Mouse (Mus musculus) hematopoietic stem cell, adult 5-6 weeks (primary cell): ENCODE data around the gene Xdh. TPM values are rescaled to one million over a fixed set of nuclear protein-coding genes. Genes with fewer than 3 reads are reported as not detected.

Experiments used
- ATAC-seq, 2 experiments: fragments of 125-278 bp in 1 of 2; replicated peaks in 1 of 2; 2 replicates each; pipeline ENCODE4 v1.8.0; 2016 to 2017; ENCODE audit warnings: inconsistent platforms in 2 of 2, mild to moderate bottlenecking in 2 of 2, moderate number of reproducible peaks in 2 of 2, low read depth in 1 of 2, moderate TSS enrichment in 1 of 2; ENCODE audit not compliant: low FRiP score in 2 of 2, poor library complexity in 2 of 2, severe bottlenecking in 2 of 2, insufficient read depth in 1 of 2, low TSS enrichment in 1 of 2
- total RNA-seq: library from RNA; stranded (forward); fragments of 172-1452, 232-1000 nt; gene quantifications from 2 replicates; pipeline ENCODE4 v1.2.3, GENCODE M21; 2017

Xdh gene
- total RNA-seq, 1 experiment from 2014 or later, result 7.8 TPM

GRCm38 (mm10) chr17:73948801-73949200 is 1.2 kb downstream of the Xdh start:
- ATAC-seq, result no peak

- peak; percentile 7 to 36; a peak in 2 of 4 replicates for ATAC-seq
Observed at GRCm38 (mm10) chr17:73948039-73948438, 2.0 kb downstream of the Xdh start.

GRCm38 (mm10) chr17:73946856-73947255 is 3.1 kb downstream of the Xdh start:
- no peak for ATAC-seq

- ATAC-seq, result no peak
Observed at GRCm38 (mm10) chr17:73944661-73945060, 5.3 kb downstream of the Xdh start.

GRCm38 (mm10) chr17:73942268-73942962 is 7.6 kb downstream of the Xdh start:
- peak; percentile 74 to 79 for ATAC-seq

GRCm38 (mm10) chr17:73941816-73942215 is 8.2 kb downstream of the Xdh start:
- ATAC-seq, result no peak; a peak in 1 of 4 replicates

GRCm38 (mm10) chr17:73937073-73937472 is 12.9 kb downstream of the Xdh start:
- ATAC-seq, result no peak

GRCm38 (mm10) chr17:73935163-73935562 is 14.8 kb downstream of the Xdh start:
- 0 out of 4 replicates have a peak, but pooled peaks of 1 of the 2 experiments have one; percentile 21 for ATAC-seq

- ATAC-seq, result no peak
Observed at GRCm38 (mm10) chr17:73934281-73934680, 15.7 kb downstream of the Xdh start.

GRCm38 (mm10) chr17:73933616-73934015 is 16.4 kb downstream of the Xdh start:
- no peak for ATAC-seq

GRCm38 (mm10) chr17:73932497-73933059 is 17.4 kb downstream of the Xdh start:
- ATAC-seq, result no peak

- ATAC-seq, result no peak
Observed at GRCm38 (mm10) chr17:73919520-73919919, 30.5 kb downstream of the Xdh start.

- peak in 1 of 2 experiments; percentile 33; a peak in 1 of 4 replicates for ATAC-seq
Observed at GRCm38 (mm10) chr17:73918944-73919381, 31.0 kb downstream of the Xdh start.

GRCm38 (mm10) chr17:73918138-73918537 is 31.9 kb downstream of the Xdh start:
- no peak for ATAC-seq

- no peak; a peak in 1 of 4 replicates for ATAC-seq
Observed at GRCm38 (mm10) chr17:73917713-73918112, 32.3 kb downstream of the Xdh start.

GRCm38 (mm10) chr17:73914730-73915129 is 35.3 kb downstream of the Xdh start:
- no peak for ATAC-seq

GRCm38 (mm10) chr17:73906076-73906475 is 43.9 kb downstream of the Xdh start:
- no peak for ATAC-seq

GRCm38 (mm10) chr17:73905043-73905750 is 44.8 kb downstream of the Xdh start:
- ATAC-seq, result no peak
